Mouse (Mus musculus) lung, postnatal 0 days (tissue): ENCODE data around the gene Ugt1a5.

Experiments
- CTCF ChIP-seq: IDR thresholded peaks from 2 replicates; pipeline ENCODE4 v1.5.1; 2016; ENCODE audit warnings: antibody characterized with exemption, mild to moderate bottlenecking
- EP300 ChIP-seq: IDR thresholded peaks from 2 replicates; pipeline ENCODE4 v1.6.1; 2016; ENCODE audit warnings: antibody characterized with exemption, mild to moderate bottlenecking, control low read depth

DNA sequence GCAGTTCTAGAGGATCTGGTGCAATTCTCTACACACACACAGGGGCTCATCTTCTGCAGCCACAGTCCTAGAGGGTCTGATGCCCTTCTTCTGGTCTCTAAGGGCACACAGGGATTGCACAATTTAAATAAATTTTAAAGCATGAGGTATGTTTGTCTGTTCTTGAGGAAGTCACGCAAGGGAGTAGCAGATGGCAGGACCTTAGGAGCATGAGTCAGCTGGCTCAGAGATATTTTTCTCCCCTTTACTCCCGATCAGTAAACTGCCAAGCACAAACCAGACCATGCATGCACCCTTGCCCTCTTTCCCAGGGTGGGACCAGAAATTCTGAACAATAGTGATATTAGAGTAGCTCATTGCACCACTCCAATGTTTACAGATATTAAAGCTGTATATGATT, 7.4 kb upstream of the Ugt1a5 start:
- TF ChIP-seq CTCF (no peak), EP300 (no peak)
